11 mouse cellular contexts compared by ENCODE assay signal in genomic region chr1:189715915-189716797, GRCm38 (mm10). TPM values are rescaled to one million over a fixed set of nuclear protein-coding genes. Genes with fewer than 3 reads are reported as not detected.
A peak's percentile ranks its signal among the peaks of the same experiment; 100 is the strongest.
DNase-seq lines count a peak whose midpoint lies in the region; ATAC-seq lines count a peak whose summit lies in the region.
"Had no signal": no experiment of that assay in that cellular context is flagged by ENCODE, and none has a peak within 500 bp of the region (broad histone marks: within the 10 kb centered on the region; RNA-seq: fewer than 3 reads in every experiment).

No protein-coding gene starts in this region.

- no peak overlapping the region for H3K4me3 ChIP-seq in embryonic facial prominence, embryonic 13.5 days
- H3K4me3 ChIP-seq: heart, embryonic 15.5 days; neural tube, embryonic 12.5 days had no signal

- ATAC-seq in embryonic facial prominence, embryonic 13.5 days (ENCODE audit: insufficient number of reproducible peaks, insufficient read depth, low FRiP score, low TSS enrichment, low read depth): no peak
- ATAC-seq in CD4-positive, CD25-positive, alpha-beta regulatory T cell, adult 4 months: no peak
- ATAC-seq: forebrain, postnatal 0 days had no signal

- peak overlapping the region; percentile 64; the same call in 1 of the 2 replicates for H3K27ac ChIP-seq in embryonic facial prominence, embryonic 13.5 days
- H3K27ac ChIP-seq: heart, embryonic 15.5 days; neural tube, embryonic 12.5 days had no signal

- H3K4me2 ChIP-seq in embryonic facial prominence, embryonic 13.5 days: no peak overlapping the region; the same call in 1 of the 2 replicates
- H3K4me2 ChIP-seq: heart, embryonic 15.5 days; neural tube, embryonic 12.5 days had no signal

- peak; percentile 25 for DNase-seq in kidney, adult 18-20 months
- no peak for DNase-seq in kidney, postnatal 4 days
- DNase-seq in adrenal gland, postnatal 36 days: peak; percentile 44 to 45
- DNase-seq in lung, postnatal 10 days: peak; percentile 55
- no peak for DNase-seq in right cerebral cortex, postnatal 25 days
- DNase-seq in left cerebral cortex, adult 11 months (ENCODE audit: low spot score): no peak
- DNase-seq: forebrain, postnatal 0 days had no signal

- H3K9ac ChIP-seq in embryonic facial prominence, embryonic 13.5 days: 0 out of 2 replicates have a peak overlapping the region, but pooled peaks have one; percentile 36
- H3K9ac ChIP-seq: forebrain, postnatal 0 days; heart, embryonic 15.5 days; neural tube, embryonic 12.5 days had no signal

- H3K27me3 ChIP-seq in embryonic facial prominence, embryonic 13.5 days: no peaks in the 10 kb centered on the region
- H3K27me3 ChIP-seq: heart, embryonic 15.5 days; neural tube, embryonic 12.5 days had no signal

- no peaks in the 10 kb centered on the region for H3K36me3 ChIP-seq in embryonic facial prominence, embryonic 13.5 days
- H3K36me3 ChIP-seq: heart, embryonic 15.5 days; neural tube, embryonic 12.5 days had no signal

- H3K9me3 ChIP-seq in embryonic facial prominence, embryonic 13.5 days: no peaks in the 10 kb centered on the region
- H3K9me3 ChIP-seq: heart, embryonic 15.5 days; neural tube, embryonic 12.5 days had no signal

- WGBS in embryonic facial prominence, embryonic 13.5 days: 34% methylated on average over 19 of the region's 19 CpGs

- H3K4me1 ChIP-seq in embryonic facial prominence, embryonic 13.5 days: peaks cover 14% of the 10 kb centered on the region
- H3K4me1 ChIP-seq: neural tube, embryonic 12.5 days had no signal

RNA-seq across cellular contexts. Expression of gene Ptpn14, which starts 11.9 kb away (rescaled TPM):
- 10 to 100 TPM; 18.5 to 22.7 TPM for total RNA-seq in adrenal gland, postnatal 36 days (2021)
- polyA plus RNA-seq in embryonic facial prominence, embryonic 13.5 days (2015; fragmentation: Nextera tagmentation; extraction: Ambion mirVana): 13.9 and 14.0 TPM in 2 replicates
- polyA plus RNA-seq in CD4-positive, CD25-positive, alpha-beta regulatory T cell, adult 4 months (2017; shearing (Covaris generic)): under 1 TPM; 0.11 to 0.38 TPM

RNA-seq across cellular contexts. Expression of gene Cenpf, which starts 28.3 kb away (rescaled TPM):
- total RNA-seq in adrenal gland, postnatal 36 days (2021): 1 to 10 TPM; 4.0 to 4.7 TPM
- 102 and 103 TPM in 2 replicates for polyA plus RNA-seq in embryonic facial prominence, embryonic 13.5 days (2015; fragmentation: Nextera tagmentation; extraction: Ambion mirVana)
- 1 to 10 TPM; 1.7 to 4.8 TPM for polyA plus RNA-seq in CD4-positive, CD25-positive, alpha-beta regulatory T cell, adult 4 months (2017; shearing (Covaris generic))

Comparison
In these comparisons a context has a peak if more than half of its experiments do, and no peak if none do; other contexts are left out.
1. DNase-seq: peak in kidney, adult 18-20 months (single experiment), adrenal gland, postnatal 36 days (2 of 2) and lung, postnatal 10 days (single experiment); none in kidney, postnatal 4 days (0 of 2), right cerebral cortex, postnatal 25 days (single experiment) and left cerebral cortex, adult 11 months (single experiment).
2. RNA of gene Ptpn14, which starts 11.9 kb away (polyA plus RNA-seq): 13.9 to 14.0 TPM in embryonic facial prominence, embryonic 13.5 days; 0.11 to 0.38 TPM in CD4-positive, CD25-positive, alpha-beta regulatory T cell, adult 4 months; every median in the first group is over 10 times any median in the second.
3. RNA of gene Cenpf, which starts 28.3 kb away (polyA plus RNA-seq): 102 to 103 TPM in embryonic facial prominence, embryonic 13.5 days; 1.7 to 4.8 TPM in CD4-positive, CD25-positive, alpha-beta regulatory T cell, adult 4 months; every median in the first group is over 10 times any median in the second.